Mouse (Mus musculus) megakaryocyte-erythroid progenitor cell, adult 5 weeks (primary cell): ENCODE data around the gene Papss1. TPM values are rescaled to one million over a fixed set of nuclear protein-coding genes. Genes with fewer than 3 reads are reported as not detected.

Experiments used
- polyA plus RNA-seq: library from polyadenylated mRNA; stranded (reverse); fragments of >175 nt; gene quantifications from 2 replicates; pipeline ENCODE4 v1.2.3, GENCODE M21; 2012

Gene Papss1
- polyA plus RNA-seq, result 16.2 and 17.4 TPM in 2 replicates

DNA sequence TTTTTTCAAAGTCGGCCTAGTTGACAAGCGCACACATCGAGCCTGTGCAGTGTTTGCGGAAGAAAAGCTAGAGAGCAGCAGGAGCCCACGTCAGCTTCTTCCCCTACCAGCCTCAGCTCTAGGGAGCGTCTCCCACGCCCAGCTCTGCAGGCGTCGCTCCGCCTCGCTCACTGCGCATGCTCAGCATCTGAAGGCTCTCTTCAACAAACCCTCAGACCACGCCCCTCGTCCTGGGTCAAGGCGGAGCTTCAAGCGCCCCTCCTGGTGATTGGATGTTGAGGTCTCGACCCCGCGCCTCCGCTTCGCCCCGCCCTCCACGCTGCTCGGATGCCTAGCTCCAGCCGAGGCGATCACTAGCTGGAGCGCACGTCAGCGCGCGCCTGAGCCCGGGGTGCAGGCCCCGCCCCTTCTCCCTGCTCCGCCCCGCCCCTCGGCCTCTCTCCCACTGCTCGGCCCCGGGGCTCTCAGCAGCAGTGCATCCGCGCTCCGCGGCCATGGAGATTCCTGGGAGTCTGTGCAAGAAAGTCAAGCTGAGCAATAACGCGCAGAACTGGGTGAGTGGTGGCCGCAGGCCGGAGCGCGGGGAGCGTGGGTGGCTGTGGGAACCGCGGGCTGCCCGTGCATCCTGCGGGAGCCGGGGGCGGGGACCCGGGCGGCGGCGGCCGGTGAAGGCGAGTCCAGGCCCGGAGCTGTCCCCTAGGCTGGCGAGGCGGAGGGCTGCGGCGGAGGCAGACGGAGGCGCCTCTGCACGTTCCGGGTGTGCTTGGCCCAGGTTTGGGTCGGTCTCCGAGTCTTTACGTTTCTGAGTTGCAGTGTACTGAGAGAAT, at the start of gene Papss1:
Papss1 (plus strand) TSS at position 339 of the 827 bp plus-strand sequence.

Other genes with a start within 250 kb of the Papss1 start
- gene Sgms2, start 73.4 kb upstream of the Papss1 start, polyA plus RNA-seq, result 15.3 and 23.6 TPM in 2 replicates